Mouse (Mus musculus) cerebellum, adult 9-11 months (tissue): Measurements from ENCODE around the gene Pcdh18.

Source experiments
- DNase-seq: peaks from one replicate; pipeline ENCODE4 v3.0.0; 2022

Gene Pcdh18

DNA sequence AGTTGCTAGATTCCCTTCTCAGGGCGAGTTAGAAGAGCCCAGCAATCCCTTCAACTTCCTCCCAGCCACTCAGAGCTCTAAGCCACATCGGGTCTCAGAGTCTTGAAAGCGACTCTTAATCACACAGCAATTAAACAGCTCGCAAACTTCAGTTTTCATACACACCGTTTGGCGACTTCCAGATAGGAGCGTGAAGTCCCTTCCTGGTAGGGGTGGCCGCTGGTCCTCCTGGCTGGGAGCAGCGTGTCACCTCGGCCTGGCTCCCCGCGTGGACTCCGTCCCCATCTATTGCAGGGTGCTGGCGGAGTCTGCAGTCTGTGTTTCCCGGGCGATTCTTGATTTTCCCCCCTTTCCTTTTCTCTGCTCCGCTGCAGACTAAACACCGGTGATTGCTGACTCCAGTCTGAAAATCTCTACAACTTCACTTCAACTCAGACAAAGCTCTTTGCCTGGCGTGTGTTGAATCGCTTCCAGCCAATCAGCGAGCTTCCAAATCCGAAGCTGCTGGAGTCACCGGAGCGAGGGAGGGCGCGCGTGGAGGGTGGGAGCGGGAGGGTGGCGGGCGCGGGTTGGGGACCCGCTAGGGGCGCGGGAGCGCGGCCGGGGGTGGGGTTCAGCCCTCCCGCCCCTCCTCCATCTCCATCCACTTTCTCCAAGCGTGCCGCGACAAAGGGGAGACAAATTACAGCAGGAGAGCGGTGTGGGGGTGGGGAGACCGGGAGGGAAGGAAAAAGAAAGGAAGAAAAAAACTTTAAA is at the start of gene Pcdh18:
TSS of gene Pcdh18 (minus strand) at position 456 of the 756 bp plus-strand sequence.
- DNase-seq: peak; percentile 5

- DNase-seq: no peak
Observed at GRCm38 (mm10) chr3:49806823-49807222, 49.7 kb upstream of the Pcdh18 start.

- DNase-seq: no peak
Observed at GRCm38 (mm10) chr3:49805511-49805910, 48.4 kb upstream of the Pcdh18 start.

- DNase-seq: no peak
Observed at GRCm38 (mm10) chr3:49788296-49788695, 31.2 kb upstream of the Pcdh18 start.

DNA sequence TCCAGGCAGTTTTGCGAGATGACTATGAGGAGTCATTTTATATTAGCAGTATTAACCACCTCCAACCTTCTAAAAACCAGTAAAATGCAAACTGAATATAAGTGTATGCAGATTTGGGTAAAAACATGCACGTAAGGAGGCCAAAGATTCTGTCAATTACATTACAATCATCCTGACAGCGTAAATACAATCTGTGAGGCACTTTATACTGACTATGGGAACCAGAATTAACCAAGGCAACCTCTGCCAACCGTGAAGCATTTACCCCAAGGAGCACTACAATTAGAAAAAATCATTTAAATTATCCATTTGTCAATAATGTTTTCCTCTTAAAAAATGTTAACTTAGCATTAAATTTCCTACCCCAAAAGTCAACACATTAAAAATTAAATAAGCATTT is 30.6 kb upstream of the Pcdh18 start:
- no peak for DNase-seq

- no peak for DNase-seq
Observed at GRCm38 (mm10) chr3:49768992-49769738, 12.0 kb upstream of the Pcdh18 start.

DNA sequence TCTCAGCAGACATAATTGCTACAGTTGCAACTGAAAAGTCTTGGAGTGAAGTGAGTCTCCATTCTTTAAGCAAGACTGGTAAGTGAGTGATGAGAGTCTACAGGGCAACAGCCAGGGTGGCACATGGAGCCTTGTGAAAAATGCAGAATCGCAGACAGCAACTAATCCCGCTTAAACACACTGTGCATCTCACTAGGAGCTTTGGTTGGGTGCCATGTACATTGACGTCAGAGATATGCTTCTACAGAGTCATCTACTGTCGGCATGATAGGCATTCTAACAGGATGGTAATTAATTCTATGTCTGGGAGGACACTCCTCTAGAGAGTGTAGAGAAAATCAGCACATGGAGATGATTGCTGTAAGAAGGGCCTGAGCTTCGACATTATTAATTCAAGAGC is 5.6 kb upstream of the Pcdh18 start:
- no peak for DNase-seq

DNA sequence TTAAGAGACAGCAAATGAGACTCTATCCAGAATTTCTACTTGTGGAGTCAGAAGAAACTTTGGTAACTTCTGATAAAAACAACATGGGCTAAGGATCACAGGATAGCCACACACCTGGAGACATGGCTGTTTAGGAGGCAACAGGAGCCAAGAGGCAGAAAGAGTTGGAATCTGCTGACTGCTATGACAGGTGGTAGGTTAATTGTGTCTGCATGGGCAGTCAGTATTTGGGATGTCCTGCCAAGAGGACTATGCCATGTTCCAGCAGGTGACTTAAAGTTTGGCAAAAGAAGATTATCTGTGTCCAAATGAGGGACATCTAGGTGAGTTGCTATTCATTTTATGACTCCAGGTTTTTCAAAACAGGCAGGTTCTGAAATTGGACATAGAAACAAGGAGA is 4.8 kb upstream of the Pcdh18 start:
- peak; percentile 33 for DNase-seq

DNA sequence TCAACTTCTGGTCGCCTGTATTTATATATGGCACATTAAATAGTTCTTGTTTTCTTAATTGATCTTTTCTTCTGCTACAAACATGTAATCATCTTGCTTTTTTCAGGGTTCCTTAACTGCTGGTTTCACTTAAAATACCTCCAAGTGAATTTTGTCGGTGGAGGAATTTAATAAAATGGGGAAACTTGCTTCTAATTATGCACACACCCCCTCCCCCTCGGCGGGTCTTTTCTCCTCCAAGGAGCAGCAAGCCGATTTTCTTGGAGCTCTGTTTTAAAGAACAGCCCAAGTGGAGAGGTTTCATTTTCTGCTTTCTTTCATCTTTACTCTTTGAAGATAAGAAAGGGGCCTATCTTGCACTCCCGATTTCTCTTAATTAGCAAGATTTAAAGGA is 498 bp upstream of the Pcdh18 start:
- DNase-seq: no peak

- DNase-seq: no peak
Observed at GRCm38 (mm10) chr3:49755986-49756845, 909 bp downstream of the Pcdh18 start.

- no peak for DNase-seq
Observed at GRCm38 (mm10) chr3:49752766-49753165, 4.4 kb downstream of the Pcdh18 start.

DNA sequence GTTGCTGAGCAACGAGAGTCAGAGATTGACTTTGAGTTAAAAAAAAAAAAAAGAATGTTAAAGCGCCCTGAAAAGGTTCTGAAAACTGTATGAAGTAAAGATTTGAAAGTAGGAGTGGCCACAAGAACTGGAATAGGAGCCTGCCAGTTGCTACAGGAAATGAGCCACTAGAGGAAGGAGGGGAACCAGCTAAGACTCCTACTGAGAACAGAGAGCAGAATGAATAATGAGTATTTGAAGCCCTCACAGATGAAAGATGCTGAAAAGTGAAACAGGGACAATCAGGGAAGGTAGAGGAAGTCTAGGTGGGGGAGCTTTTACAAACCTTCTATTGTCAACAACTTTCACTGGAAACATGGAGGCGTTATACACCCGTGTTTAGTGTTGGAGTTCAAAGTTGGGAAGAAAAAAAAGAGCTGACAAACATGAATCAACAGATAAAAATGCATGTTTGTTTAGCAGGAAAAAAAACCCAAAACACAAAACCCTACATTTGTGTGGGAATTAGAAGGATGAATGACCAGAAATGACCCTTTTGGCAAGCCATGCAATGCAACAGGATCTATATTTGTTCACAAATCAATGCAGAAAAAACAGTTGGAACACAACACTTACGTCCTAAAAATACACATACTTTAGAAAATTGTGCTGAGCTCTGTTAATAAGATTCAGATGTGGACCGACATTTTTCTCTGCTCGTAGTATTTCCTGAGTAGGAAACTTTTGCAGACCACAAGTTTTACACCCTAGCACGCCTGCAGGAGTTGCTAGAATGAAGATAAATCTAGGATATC is 7.4 kb downstream of the Pcdh18 start:
- DNase-seq: no peak

- DNase-seq: no peak
Observed at GRCm38 (mm10) chr3:49748054-49748453, 9.1 kb downstream of the Pcdh18 start.

- no peak for DNase-seq
Observed at GRCm38 (mm10) chr3:49739061-49739460, 18.1 kb downstream of the Pcdh18 start.

DNA sequence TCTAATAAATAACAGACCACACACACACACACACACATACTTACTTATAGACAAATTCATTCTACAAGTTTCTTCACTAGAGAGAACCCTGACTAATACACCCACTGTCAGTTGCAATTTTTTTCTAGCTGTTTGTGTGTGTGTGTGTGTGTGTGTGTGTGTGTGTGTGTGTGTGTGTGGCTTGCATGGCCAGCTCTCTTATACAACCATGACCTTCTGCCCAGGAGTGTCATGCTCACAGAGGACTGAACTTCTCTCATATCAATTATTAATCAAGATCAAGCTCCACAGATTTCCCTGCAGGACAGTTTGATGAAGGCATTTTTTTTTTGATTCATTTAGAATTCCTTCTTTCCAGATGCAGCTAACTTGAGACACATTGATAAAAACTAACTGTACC is 18.6 kb downstream of the Pcdh18 start:
- no peak for DNase-seq

GRCm38 (mm10) chr3:49706503-49706902 is 50.6 kb downstream of the Pcdh18 start:
- no peak for DNase-seq

GRCm38 (mm10) chr3:49699951-49700350 is 57.2 kb downstream of the Pcdh18 start:
- DNase-seq: no peak
